Mouse (Mus musculus): ENCODE results near the gene Rpap3. TPM values are rescaled to one million over a fixed set of nuclear protein-coding genes. Genes with fewer than 3 reads are reported as not detected.
"Not testable (repeated sequence)": the region's sequence is repeated elsewhere in the genome, so short reads cannot be mapped to it uniquely, and the experiment has no call there.

Gene Rpap3
- total RNA-seq, 2 experiments from 2014 or later, result 21.2 to 22.8 TPM

GRCm38 (mm10) chr15:97710906-97711305 is 5.3 kb upstream of the Rpap3 start:
- no peak for DNase-seq (ENCODE audit: low spot score in 2 of 2)

GRCm38 (mm10) chr15:97696616-97697015 is 9.0 kb downstream of the Rpap3 start:
- DNase-seq (ENCODE audit: low spot score in 2 of 2), result no peak

- no peak for DNase-seq (ENCODE audit: low spot score in 2 of 2)
Observed at GRCm38 (mm10) chr15:97693411-97693810, 12.2 kb downstream of the Rpap3 start.

- DNase-seq (ENCODE audit: low spot score in 2 of 2), result no peak
Observed at GRCm38 (mm10) chr15:97684118-97684517, 21.5 kb downstream of the Rpap3 start.

- DNase-seq (ENCODE audit: low spot score in 2 of 2), result no peak
Observed at GRCm38 (mm10) chr15:97682053-97682452, 23.6 kb downstream of the Rpap3 start.

- DNase-seq (ENCODE audit: low spot score in 2 of 2), result no peak
Observed at GRCm38 (mm10) chr15:97679991-97680681, 25.5 kb downstream of the Rpap3 start.

- DNase-seq (ENCODE audit: low spot score in 2 of 2), result no peak
Observed at GRCm38 (mm10) chr15:97677341-97677740, 28.3 kb downstream of the Rpap3 start.

GRCm38 (mm10) chr15:97675927-97676326 is 29.7 kb downstream of the Rpap3 start:
- no peak for DNase-seq (ENCODE audit: low spot score in 2 of 2)

GRCm38 (mm10) chr15:97674423-97674822 is 31.2 kb downstream of the Rpap3 start:
- no peak for DNase-seq (ENCODE audit: low spot score in 2 of 2)

- no peak for DNase-seq (ENCODE audit: low spot score in 2 of 2)
Observed at GRCm38 (mm10) chr15:97673256-97674000, 32.2 kb downstream of the Rpap3 start.

GRCm38 (mm10) chr15:97672211-97672765 is 33.3 kb downstream of the Rpap3 start:
- DNase-seq (ENCODE audit: low spot score in 2 of 2), result peak; percentile 69 to 83

- DNase-seq (ENCODE audit: low spot score in 2 of 2), result no peak
Observed at GRCm38 (mm10) chr15:97670554-97670953, 35.1 kb downstream of the Rpap3 start.

- not testable (repeated sequence) for DNase-seq (ENCODE audit: low spot score in 2 of 2)
Observed at GRCm38 (mm10) chr15:97668158-97668877, 37.3 kb downstream of the Rpap3 start.

GRCm38 (mm10) chr15:97667437-97667836 is 38.2 kb downstream of the Rpap3 start:
- DNase-seq (ENCODE audit: low spot score in 2 of 2), result peak; percentile 42 to 79

GRCm38 (mm10) chr15:97666457-97666770 is 39.2 kb downstream of the Rpap3 start:
- no peak for DNase-seq (ENCODE audit: low spot score in 2 of 2)

- DNase-seq (ENCODE audit: low spot score in 2 of 2), result no peak
Observed at GRCm38 (mm10) chr15:97665770-97666456, 39.7 kb downstream of the Rpap3 start.

GRCm38 (mm10) chr15:97664981-97665668 is 40.5 kb downstream of the Rpap3 start:
- DNase-seq (ENCODE audit: low spot score in 2 of 2), result no peak

- peak; percentile 59 to 74 for DNase-seq (ENCODE audit: low spot score in 2 of 2)
Observed at GRCm38 (mm10) chr15:97663750-97664406, 41.7 kb downstream of the Rpap3 start.

- DNase-seq (ENCODE audit: low spot score in 2 of 2), result no peak
Observed at GRCm38 (mm10) chr15:97658755-97659116, 46.9 kb downstream of the Rpap3 start.

Measured in layer of hippocampus, adult 18-20 months (tissue).